Mouse (Mus musculus) MEL (cell line): ENCODE data around the gene Sept9. TPM values are rescaled to one million over a fixed set of nuclear protein-coding genes. Genes with fewer than 3 reads are reported as not detected.

Source experiments
- DNase-seq: peaks from one replicate; pipeline ENCODE4 v3.0.0; 2011; ENCODE audit warnings: low read depth, low spot score
- H3K27ac ChIP-seq: 2 replicates; pipeline ENCODE4 v1.5.1; 2012; ENCODE audit warnings: low read depth, mild to moderate bottlenecking, control low read depth, low read length, moderate library complexity; ENCODE audit not compliant: control insufficient read depth
- H3K27me3 ChIP-seq, 2 experiments: fragments of 150-350 bp in 1 of 2; sonication (generic) in 1 of 2; 2 replicates each; pipeline ENCODE4 v1.6.1; 2012; ENCODE audit warnings: low read length in 2 of 2, mild to moderate bottlenecking in 2 of 2, improper control_type of control experiment in 1 of 2, moderate library complexity in 1 of 2; ENCODE audit not compliant: insufficient read depth in 2 of 2, control insufficient read depth in 1 of 2
- H3K36me3 ChIP-seq, 2 experiments: 2 replicates each; pipeline ENCODE4 v1.6.1; 2012 to 2014; ENCODE audit warnings: low read length in 2 of 2, improper control_type of control experiment in 1 of 2, inconsistent platforms in 1 of 2, mild to moderate bottlenecking in 1 of 2; ENCODE audit not compliant: insufficient read depth in 2 of 2, control insufficient read depth in 1 of 2
- H3K4me1 ChIP-seq, 2 experiments: fragments of 150-350 bp in 1 of 2; sonication (generic) in 1 of 2; 2 replicates each; pipeline ENCODE4 v1.6.1; 2012; ENCODE audit warnings: low read length in 2 of 2, improper control_type of control experiment in 1 of 2, mild to moderate bottlenecking in 1 of 2; ENCODE audit not compliant: insufficient read depth in 2 of 2, control insufficient read depth in 1 of 2
- H3K4me3 ChIP-seq, 2 experiments: fragments of 150-350 bp in 1 of 2; sonication (generic) in 1 of 2; 2 replicates each; pipeline ENCODE4 v1.5.1; 2012; ENCODE audit warnings: low read depth in 2 of 2, low read length in 2 of 2, mild to moderate bottlenecking in 2 of 2, moderate library complexity in 2 of 2, control low read depth in 1 of 2, improper control_type of control experiment in 1 of 2; ENCODE audit not compliant: control insufficient read depth in 1 of 2, insufficient read depth in 1 of 2
- H3K79me2 ChIP-seq: 2 replicates; pipeline ENCODE4 v1.6.1; 2012; ENCODE audit warnings: mild to moderate bottlenecking, low read length, moderate library complexity; ENCODE audit not compliant: control insufficient read depth, poor library complexity, insufficient read depth
- H3K9ac ChIP-seq: 2 replicates; pipeline ENCODE4 v1.6.1; 2012; ENCODE audit warnings: low read depth, mild to moderate bottlenecking, control low read depth, low read length, moderate library complexity; ENCODE audit not compliant: control insufficient read depth, poor library complexity, severe bottlenecking
- H3K9me3 ChIP-seq: fragments of 150-350 bp; sonication (generic); replicated peaks from 2 replicates; pipeline ENCODE4 v1.6.1; 2012; ENCODE audit warnings: mild to moderate bottlenecking, low read length, improper control_type of control experiment, moderate library complexity; ENCODE audit not compliant: insufficient read depth
- BHLHE40 ChIP-seq: IDR thresholded peaks from 2 replicates; pipeline ENCODE4 v1.6.1; 2012; ENCODE audit warnings: low read depth, mild to moderate bottlenecking, inconsistent platforms, low read length, improper control_type of control experiment, borderline replicate concordance
- CHD2 ChIP-seq: IDR thresholded peaks from 2 replicates; pipeline ENCODE4 v1.6.1; 2011; ENCODE audit warnings: low read length, improper control_type of control experiment
- E2F4 ChIP-seq: IDR thresholded peaks from 2 replicates; pipeline ENCODE4 v1.6.1; 2011; ENCODE audit warnings: low read depth, low read length, improper control_type of control experiment, borderline replicate concordance
- ELF1 ChIP-seq: IDR thresholded peaks from 2 replicates; pipeline ENCODE4 v1.6.1; 2014; ENCODE audit warnings: low read depth, mild to moderate bottlenecking, inconsistent platforms, low read length, improper control_type of control experiment, moderate library complexity
- GABPA ChIP-seq: IDR thresholded peaks from 2 replicates; pipeline ENCODE4 v1.6.1; 2012; ENCODE audit warnings: low read depth, mild to moderate bottlenecking, inconsistent platforms, low read length, improper control_type of control experiment, moderate library complexity
- GATA1 ChIP-seq: IDR thresholded peaks from 2 replicates; pipeline ENCODE4 v1.6.1; 2011; ENCODE audit warnings: low read depth, low read length, improper control_type of control experiment
- JUND ChIP-seq: IDR thresholded peaks from 2 replicates; pipeline ENCODE4 v1.6.1; 2011; ENCODE audit warnings: low read depth, mild to moderate bottlenecking, improper control_type of control experiment, low read length
- MAZ ChIP-seq: IDR thresholded peaks from 2 replicates; pipeline ENCODE4 v1.6.1; 2012; ENCODE audit warnings: low read depth, mild to moderate bottlenecking, inconsistent platforms, low read length, improper control_type of control experiment
- MEF2A ChIP-seq: IDR thresholded peaks from 2 replicates; pipeline ENCODE4 v1.6.1; 2014; ENCODE audit warnings: low read depth, mild to moderate bottlenecking, inconsistent platforms, low read length, improper control_type of control experiment; ENCODE audit not compliant: poor library complexity, insufficient replicate concordance, severe bottlenecking; ENCODE audit errors: extremely low read depth
- MXI1 ChIP-seq: IDR thresholded peaks from 2 replicates; pipeline ENCODE4 v1.6.1; 2011; ENCODE audit warnings: mild to moderate bottlenecking, low read depth, low read length, improper control_type of control experiment
- NRF1 ChIP-seq: IDR thresholded peaks from 2 replicates; pipeline ENCODE4 v1.6.1; 2014; ENCODE audit warnings: low read depth, mild to moderate bottlenecking, inconsistent platforms, low read length, improper control_type of control experiment, moderate library complexity; ENCODE audit not compliant: poor library complexity, insufficient read depth, severe bottlenecking
- RCOR1 ChIP-seq: IDR thresholded peaks from 2 replicates; pipeline ENCODE4 v1.6.1; 2012; ENCODE audit warnings: low read depth, mild to moderate bottlenecking, inconsistent platforms, low read length, improper control_type of control experiment
- SIN3A ChIP-seq: IDR thresholded peaks from 2 replicates; pipeline ENCODE4 v1.6.1; 2012; ENCODE audit warnings: low read length, improper control_type of control experiment, inconsistent platforms
- UBTF ChIP-seq: IDR thresholded peaks from 2 replicates; pipeline ENCODE4 v1.6.1; 2012; ENCODE audit warnings: low read depth, mild to moderate bottlenecking, inconsistent platforms, low read length, improper control_type of control experiment, moderate library complexity, borderline replicate concordance; ENCODE audit not compliant: insufficient read depth
- USF1 ChIP-seq: IDR thresholded peaks from 2 replicates; pipeline ENCODE4 v1.6.1; 2014; ENCODE audit warnings: low read depth, mild to moderate bottlenecking, inconsistent platforms, low read length, improper control_type of control experiment, moderate library complexity
- ZC3H11A ChIP-seq: IDR thresholded peaks from 2 replicates; pipeline ENCODE4 v1.6.1; 2012; ENCODE audit warnings: low read depth, mild to moderate bottlenecking, inconsistent platforms, low read length, improper control_type of control experiment
- ZNF384 ChIP-seq: IDR thresholded peaks from 2 replicates; pipeline ENCODE4 v1.6.1; 2012; ENCODE audit warnings: low read depth, mild to moderate bottlenecking, inconsistent platforms, low read length, improper control_type of control experiment
- polyA plus RNA-seq, 2 experiments: library from polyadenylated mRNA; stranded (reverse) in 1 of 2; unstranded in 1 of 2; fragments of >175 nt in 1 of 2; fragments of >200 nt in 1 of 2; gene quantifications; 2 replicates each; pipeline versions ENCODE4 v1.2.1 to v1.2.4; 2012; ENCODE audit warnings: low replicate concordance in 2 of 2, low read depth in 1 of 2; ENCODE audit not compliant: insufficient read length in 2 of 2, insufficient read depth in 1 of 2, missing spikeins in 1 of 2
- total RNA-seq: library from RNA; depleted of rRNA; stranded (reverse); fragments of 300-350 nt; gene quantifications from 2 replicates; pipeline ENCODE4 v1.2.3, GENCODE M21; 2012

Gene Sept9
- total and polyA plus RNA-seq, 3 experiments: 49.7 to 196 (median 163) TPM

DNA sequence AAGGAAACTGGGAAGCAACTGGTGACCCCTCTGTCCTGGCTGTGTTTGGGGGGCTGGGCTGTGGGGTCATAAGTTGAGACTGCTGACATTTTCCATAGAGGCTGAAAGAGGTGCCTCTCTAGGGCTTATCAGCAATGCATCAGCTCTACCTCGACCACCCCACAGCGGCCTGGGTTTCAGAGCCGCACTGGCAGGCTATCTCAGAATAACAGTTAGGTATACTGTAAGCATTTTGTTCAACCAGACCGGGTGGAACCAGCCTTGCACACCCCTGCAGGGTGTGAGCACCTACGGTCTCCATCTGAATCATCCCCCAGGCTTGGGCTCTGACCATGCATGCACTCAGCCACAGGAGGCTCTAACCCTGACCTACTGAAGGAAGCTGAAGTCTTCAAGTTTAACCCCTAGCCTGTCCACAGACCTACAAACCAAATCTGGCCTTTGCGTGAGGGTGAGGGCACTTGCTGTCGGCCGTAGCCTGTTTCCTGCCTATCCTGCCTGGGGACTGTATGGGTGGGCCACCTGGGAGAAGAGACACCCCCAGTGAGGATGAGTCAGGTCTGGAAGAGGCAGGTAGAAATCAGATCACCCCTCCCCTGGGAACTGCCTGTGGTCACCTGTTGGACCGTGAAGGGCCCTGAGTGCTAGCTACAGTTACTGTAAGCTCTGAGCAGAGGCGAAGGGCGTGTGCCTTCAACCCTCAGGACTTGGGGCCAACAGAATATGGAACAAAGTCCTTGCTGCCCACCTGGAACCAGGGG, 151.2 kb downstream of the Sept9 start (continued):
- no peak for TF ChIP-seq MEF2A
- TF ChIP-seq CHD2: no peak
- TF ChIP-seq MAZ: no peak

- peaks cover 0 to 7% of the 10 kb centered on the region in 2 experiments; a peak in 2 of 4 replicates for H3K36me3 ChIP-seq
- no peak overlapping the region for H3K27ac ChIP-seq
- H3K9me3 ChIP-seq: no peaks in the 10 kb centered on the region
- no peak for DNase-seq
- no peaks in the 10 kb centered on the region for H3K27me3 ChIP-seq
- no peak overlapping the region for H3K9ac ChIP-seq
- TF ChIP-seq MXI1: no peak
- TF ChIP-seq JUND: no peak
- TF ChIP-seq SIN3A: no peak
- TF ChIP-seq ZC3H11A: no peak
- no peak for TF ChIP-seq GATA1
- no peak for TF ChIP-seq E2F4
- no peak for TF ChIP-seq MAZ
- TF ChIP-seq UBTF: no peak
- TF ChIP-seq ELF1: no peak
- TF ChIP-seq GABPA: no peak
- no peak for TF ChIP-seq CHD2
- TF ChIP-seq ZNF384: no peak
- no peak for TF ChIP-seq BHLHE40
- no peak overlapping the region for H3K4me3 ChIP-seq
- H3K4me1 ChIP-seq: no peaks in the 10 kb centered on the region
- H3K79me2 ChIP-seq: no peaks in the 10 kb centered on the region
Measured at GRCm38 (mm10) chr11:117353126-117353525, 153.7 kb downstream of the Sept9 start.

DNA sequence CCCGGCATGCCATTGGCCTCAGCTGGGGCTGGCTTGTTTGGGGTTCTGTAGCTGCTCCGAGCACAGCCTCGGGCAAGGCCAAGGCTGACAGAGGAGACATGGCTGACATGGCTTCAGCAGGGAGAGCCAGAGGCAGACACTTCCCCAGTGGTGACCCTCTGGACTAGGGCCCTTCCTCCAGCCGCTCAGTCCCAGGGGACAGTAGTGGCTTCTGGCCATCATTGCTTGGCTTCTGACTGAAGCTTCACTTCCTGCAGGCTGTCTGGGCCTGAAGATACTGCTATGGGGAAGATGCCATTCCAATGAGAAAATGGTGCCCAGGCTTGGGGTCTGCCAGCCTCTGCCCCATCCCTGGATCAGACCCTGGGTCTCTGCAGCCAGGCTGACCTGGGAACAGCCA, 154.6 kb downstream of the Sept9 start:
- Histone ChIP-seq H3K36me3 (peaks cover 0 to 7% of the 10 kb centered on the region in 2 experiments; a peak in 2 of 4 replicates), H3K27ac (no peak overlapping the region), H3K27me3 (no peaks in the 10 kb centered on the region), H3K79me2 (no peaks in the 10 kb centered on the region), H3K4me1 (no peaks in the 10 kb centered on the region), H3K9ac (no peak overlapping the region), H3K4me3 (no peak overlapping the region), H3K9me3 (no peaks in the 10 kb centered on the region)
- DNase-seq: no peak
- TF ChIP-seq NRF1: no peak
- TF ChIP-seq USF1: no peak
- TF ChIP-seq RCOR1: no peak
